Mouse (Mus musculus): ENCODE results near the gene Fam83e.
A peak's percentile ranks its signal among the peaks of the same experiment; 100 is the strongest.

DNA sequence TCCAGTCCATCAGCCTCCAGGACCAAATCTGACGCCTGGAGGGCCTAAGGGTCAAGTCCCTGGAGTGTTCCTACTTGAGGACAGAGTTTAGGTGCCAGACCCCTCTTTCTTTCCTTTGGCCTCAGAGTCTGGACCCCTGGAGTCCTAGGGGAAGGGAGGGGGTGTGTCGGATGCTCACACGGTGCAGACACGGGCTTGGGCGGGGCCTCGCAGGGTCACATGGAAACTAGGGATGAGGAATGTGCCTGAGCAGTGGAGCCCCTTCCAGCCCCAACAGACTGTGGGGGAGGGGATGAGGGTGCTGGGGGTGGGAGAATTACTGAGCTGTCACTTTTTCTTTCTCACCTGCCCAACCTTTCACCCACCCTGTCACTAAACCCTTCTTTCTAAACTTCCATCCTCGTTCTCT, 15.1 kb upstream of the Fam83e start:
- TF ChIP-seq MAX (IDR thresholded peaks at IDR 0.05; ENCODE audit: low read depth) (no peak), USF1 (IDR thresholded peaks at IDR 0.05; ENCODE audit: low read depth) (no peak), POLR2A (IDR thresholded peaks at IDR 0.05; ENCODE audit: insufficient read length, low read depth) (peak; percentile 35), TCF12 (IDR thresholded peaks at IDR 0.05; ENCODE audit: insufficient read depth, poor library complexity, severe bottlenecking) (no peak), SRF (IDR thresholded peaks at IDR 0.05; ENCODE audit: control insufficient read depth, insufficient read length, low read depth) (no peak), POLR2AphosphoS2 (IDR thresholded peaks at IDR 0.05; ENCODE audit: insufficient read length, low read depth) (peak; percentile 48), MYOD1 (IDR thresholded peaks at IDR 0.05; ENCODE audit: control insufficient read depth in 1 of 3, insufficient read length in 2 of 3, low read depth in 2 of 3) (no peak), REST (IDR thresholded peaks at IDR 0.05; ENCODE audit: insufficient read depth, insufficient read length) (no peak), E2F4 (IDR thresholded peaks at IDR 0.05; ENCODE audit: insufficient read depth) (no peak), CEBPB (IDR thresholded peaks at IDR 0.05; ENCODE audit: insufficient read depth, poor library complexity, severe bottlenecking) (no peak), MYOG (IDR thresholded peaks at IDR 0.05; ENCODE audit: control insufficient read depth in 1 of 3, insufficient read depth in 1 of 3, insufficient read length in 2 of 3, low read depth in 2 of 3) (no peak), TCF3 (IDR thresholded peaks at IDR 0.05; ENCODE audit: insufficient read length, low read depth) (no peak)

Measured in myocyte (in vitro differentiated cells).